Mouse (Mus musculus) inflammation-experienced regulatory T-cells, adult 6 months (primary cell): Measurements from ENCODE around the gene Pmel. TPM values are rescaled to one million over a fixed set of nuclear protein-coding genes. Genes with fewer than 3 reads are reported as not detected.

Experiments used
- ATAC-seq: one replicate; pipeline ENCODE4 v1.8.0; 2017
- polyA plus RNA-seq, 3 experiments: library from polyadenylated mRNA; unstranded; fragments of 100-300 nt; shearing (Covaris generic); gene quantifications; one replicate each; pipeline ENCODE4 v1.2.1; 2017

Pmel gene
- 1 to 10 TPM; 4.2 to 5.4 (median 4.3) TPM for polyA plus RNA-seq

DNA sequence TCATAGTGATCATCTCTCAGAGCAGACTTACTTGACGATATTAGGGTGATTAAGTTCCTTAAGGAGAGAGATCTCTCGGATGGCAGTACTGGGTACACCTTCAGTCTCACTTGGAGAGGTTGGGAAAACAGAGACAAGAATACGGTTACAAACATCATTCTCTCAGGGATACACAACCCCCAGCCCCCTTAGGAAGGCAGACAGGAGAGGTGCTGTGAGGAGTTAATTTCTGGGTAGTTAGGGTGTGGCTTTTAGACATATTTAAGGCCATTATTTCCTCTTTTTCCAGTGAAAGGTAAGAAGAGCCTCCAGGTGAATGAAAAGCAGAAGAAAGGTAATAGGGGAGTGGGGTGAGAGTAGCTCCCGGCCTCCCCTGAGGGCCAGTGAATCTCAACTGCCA lies at the start of gene Pmel:
Gene Pmel (plus strand): TSS at position 301 of the 400 bp plus-strand sequence.
- ATAC-seq: no peak

DNA sequence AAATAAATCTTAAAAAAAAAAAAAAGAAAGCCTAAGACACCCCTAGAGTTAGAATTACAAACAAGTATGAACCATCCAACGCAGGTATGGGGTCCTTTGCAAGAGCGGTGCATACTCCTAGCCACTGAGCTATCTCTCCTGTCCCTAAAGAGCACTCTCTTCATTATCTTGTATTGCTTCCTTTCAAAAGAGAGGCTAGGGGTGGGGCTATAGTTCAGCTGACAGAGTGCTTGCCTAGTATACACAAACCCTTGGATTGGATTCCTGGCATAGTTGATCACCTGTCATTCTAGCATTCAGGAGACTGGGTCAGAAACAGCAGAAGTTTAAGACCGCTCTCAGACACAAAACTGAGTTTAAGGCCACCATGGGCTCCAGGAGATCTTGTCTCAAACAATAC lies 48.7 kb upstream of the Pmel start:
- no peak for ATAC-seq

DNA sequence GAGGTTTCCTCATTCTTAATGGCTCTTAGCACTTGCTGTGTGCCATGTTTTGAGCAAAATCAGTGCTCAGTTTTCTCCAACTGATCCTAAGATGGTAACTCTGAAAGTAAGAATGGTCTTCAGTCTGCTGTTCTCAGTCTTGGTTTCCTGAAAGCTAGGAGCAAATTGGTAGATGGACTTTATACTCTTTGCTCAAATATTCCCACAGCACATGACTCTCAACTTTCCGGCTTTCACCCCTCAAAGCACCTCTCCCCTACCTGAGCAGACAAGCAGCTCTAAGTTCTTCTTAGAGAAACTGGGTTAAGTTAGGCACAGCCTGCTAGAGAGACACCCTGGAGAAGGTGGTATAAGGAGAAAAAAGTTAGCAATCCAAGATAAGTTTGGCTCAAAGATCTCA lies 47.3 kb upstream of the Pmel start:
- ATAC-seq: no peak

DNA sequence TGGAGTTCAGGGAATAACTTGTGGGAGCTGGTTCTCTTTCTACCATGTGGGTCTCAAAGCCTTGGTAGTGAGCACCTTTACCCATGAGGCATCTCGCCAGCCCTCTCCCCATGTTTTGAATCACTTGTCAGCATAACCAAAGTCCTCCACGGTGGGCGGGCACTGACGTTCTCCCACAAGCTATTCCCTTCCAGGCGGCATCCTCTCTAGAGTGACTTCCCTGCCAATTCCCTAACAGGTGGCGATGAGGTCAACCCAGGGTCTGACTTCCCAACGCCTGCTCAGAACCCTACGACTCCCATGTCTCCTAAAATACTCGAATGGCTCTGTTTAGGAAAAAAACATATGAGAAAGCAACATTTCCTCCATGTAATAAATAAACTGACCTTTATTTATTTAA lies 46.2 kb upstream of the Pmel start:
- ATAC-seq: no peak

DNA sequence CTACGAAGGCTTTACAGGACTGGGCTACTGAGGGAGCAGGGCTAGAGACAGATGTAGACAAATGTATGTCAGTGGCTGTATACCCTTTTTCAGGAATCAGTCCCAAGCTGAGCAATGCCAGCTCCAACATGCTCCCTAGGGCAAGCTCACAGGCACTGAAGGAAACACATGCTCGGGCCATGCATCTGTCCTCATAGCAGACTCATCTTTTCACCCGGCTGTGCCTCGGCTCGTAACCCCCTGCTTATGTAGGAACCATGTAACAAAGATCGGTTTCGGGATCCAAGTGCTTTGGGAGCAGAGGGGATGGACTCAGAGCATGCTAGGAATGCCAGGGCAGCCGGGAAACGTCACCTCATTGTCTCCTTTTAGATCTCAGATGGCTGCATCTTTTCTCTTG lies 44.5 kb upstream of the Pmel start:
- ATAC-seq: no peak

DNA sequence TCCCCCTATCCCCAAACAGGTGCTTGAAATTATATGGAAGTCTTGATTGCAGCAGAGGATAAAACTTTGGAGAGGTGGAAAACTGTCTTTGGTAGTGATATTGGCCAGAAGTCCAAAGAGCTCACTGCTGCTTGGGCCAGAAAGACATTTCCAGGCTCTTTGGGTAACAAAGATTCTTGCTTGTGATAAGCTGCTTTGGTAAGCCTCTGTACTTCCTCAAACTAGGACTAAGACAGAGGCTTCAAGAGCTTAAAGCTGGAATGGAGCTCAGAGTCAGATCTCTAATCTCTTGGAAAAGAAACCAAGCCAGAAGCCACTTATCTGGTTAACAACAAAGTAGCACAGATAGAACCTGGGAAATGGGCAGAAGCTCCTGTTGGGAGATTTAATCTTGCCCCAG lies 41.5 kb upstream of the Pmel start:
- no peak for ATAC-seq

DNA sequence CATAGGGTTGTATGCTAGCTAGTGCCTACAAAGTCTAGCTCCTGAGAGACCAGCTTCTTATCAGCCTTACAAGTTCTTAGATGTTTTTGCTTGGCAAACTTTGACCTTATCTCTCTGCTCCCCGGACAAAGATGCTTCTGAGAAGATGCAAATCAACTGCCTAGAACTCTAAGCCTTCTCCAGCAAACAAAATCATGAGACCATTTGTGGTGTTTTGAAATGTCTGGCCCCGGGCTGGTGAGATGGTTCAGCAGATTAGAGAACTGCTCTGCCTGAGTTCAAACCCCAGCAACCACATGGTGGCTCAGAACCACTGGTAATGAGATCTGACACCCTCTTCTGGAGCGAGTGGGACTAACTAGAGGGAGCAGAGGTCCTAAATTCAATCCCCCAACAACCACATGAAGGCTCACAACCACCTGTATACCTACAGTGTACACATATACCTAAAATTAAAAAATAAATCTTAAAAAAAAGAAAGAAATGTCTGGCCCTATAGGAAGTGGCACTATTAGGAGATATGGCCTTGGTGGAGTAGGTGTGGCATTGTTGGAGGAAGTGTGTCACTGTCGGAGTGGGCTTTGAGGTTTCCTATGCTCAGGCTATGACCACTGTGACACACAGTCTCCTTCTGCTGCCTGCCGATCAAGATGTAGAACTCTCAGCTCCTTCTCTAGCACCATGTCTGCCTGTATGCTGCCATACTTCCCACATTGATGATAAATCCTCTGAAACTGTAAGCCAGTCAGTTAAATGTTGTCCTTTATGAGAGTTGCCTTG lies 40.4 kb upstream of the Pmel start:
- peak; percentile 35 for ATAC-seq

DNA sequence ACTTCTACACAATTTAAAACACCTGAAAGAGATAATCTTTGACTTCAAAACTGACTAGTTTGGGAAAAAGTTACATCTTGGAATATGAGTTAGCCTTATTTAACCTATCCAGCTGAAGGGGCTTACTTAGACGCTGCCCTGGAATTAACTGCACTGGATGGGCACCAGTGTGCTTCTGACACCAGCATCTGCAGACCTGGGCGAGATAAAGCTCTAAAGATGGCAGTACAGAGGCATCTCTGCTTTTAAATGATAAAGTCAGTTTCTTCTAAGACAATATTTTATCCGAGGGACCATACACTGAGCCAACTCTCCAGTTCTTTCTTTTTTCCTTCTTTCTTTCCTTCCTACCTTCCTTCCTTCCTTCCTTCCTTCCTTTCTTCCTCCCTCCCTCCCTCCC lies 39.2 kb upstream of the Pmel start:
- ATAC-seq: no peak

DNA sequence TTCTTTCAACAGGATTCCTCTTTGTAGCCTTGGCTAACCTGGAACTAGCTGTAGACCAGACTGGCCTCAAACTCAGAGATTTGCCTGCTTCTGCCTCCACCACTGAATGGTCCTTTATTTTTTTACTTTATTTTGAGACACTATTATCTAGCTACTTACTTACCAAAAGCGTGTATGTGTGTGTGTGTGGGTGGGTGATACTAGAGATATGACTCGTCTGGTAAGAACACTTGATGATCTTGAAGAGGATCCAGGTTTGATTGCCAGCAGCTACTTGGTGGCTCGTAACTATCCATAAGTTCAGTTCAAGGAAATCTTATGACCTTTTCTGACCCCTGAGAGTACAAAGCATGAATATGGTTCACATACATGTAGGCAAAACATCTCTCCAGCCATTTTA lies 38.7 kb upstream of the Pmel start:
- no peak for ATAC-seq

DNA sequence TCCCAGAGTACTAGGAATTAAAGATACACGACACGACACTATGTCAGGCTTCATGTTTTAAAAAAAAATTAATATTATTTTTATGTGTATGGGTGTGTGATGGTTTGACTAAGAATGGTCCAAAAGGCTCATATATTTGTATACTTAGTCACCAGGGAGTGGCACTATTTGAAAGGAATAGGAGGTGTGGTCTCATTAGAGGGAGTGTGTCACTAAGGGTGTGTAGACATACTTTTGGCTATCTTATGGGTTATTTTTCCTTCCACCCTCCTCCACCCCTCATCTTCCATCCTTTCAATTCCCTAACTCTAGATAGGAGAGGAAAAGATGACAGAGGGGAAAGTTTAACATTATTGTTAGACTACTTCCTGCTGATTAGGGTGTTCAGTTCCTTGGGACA lies 38.2 kb upstream of the Pmel start:
- ATAC-seq: no peak

DNA sequence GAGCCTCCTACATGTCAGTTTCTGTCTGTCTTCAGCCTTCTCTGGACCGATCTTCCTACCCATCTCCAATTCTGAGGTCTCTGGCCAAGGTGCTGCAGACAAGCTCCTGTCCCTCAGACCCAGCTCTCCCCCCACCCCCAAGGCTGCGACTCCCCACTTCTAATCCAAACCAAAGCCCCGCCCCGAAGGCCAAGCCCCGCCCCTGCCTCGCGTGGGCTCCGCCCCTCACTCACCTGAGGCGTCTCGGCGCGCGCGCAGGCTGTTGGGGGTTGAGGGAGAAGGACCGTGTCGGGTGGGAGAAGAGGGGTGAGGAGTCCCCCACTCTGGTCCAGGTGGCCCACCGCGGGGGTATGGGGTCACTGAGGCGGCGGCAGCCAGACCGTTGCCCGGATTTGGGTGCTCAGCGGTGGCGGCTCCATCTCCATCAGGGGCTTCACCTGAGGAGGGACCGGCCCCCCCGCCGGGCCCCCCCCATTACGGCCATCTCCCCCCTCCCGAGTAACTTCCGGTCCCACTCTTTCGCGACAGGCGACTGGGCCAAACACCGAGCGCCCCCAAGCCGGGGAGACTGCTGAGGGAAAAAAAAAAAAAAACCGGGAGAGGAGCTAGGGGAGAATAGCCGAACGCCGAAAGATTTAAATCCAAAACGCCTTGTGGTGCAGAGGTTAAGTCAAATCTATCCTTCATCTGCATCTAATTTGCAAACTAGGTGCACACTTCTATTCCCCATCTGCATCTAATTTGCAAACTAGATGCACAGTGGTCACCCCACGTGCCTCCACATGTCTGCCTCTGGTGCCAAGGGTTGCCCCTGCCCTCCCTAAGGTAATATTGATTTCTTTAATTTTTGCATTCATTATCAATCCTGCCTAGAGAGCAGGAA lies 35.0 kb upstream of the Pmel start:
- peak; percentile 20 for ATAC-seq

DNA sequence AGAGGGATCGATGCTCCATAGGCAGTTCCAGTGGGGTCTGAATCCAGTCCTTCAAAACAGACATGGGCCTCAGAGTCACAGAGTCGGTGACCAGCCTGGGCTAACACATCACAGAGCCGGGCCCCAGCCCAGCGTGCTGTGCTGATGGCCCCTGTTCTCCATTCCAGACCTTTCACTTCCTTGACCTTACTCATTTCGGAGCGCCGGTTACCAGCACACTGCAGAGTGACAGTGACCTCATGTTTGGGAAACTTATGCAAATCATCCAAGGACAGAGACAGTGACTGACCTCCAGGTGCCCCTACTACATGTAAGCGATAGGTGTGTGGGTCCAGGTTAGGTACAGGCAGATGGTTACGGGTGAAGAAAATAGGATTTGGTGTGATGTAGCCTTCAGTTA lies 32.8 kb upstream of the Pmel start:
- ATAC-seq: no peak

DNA sequence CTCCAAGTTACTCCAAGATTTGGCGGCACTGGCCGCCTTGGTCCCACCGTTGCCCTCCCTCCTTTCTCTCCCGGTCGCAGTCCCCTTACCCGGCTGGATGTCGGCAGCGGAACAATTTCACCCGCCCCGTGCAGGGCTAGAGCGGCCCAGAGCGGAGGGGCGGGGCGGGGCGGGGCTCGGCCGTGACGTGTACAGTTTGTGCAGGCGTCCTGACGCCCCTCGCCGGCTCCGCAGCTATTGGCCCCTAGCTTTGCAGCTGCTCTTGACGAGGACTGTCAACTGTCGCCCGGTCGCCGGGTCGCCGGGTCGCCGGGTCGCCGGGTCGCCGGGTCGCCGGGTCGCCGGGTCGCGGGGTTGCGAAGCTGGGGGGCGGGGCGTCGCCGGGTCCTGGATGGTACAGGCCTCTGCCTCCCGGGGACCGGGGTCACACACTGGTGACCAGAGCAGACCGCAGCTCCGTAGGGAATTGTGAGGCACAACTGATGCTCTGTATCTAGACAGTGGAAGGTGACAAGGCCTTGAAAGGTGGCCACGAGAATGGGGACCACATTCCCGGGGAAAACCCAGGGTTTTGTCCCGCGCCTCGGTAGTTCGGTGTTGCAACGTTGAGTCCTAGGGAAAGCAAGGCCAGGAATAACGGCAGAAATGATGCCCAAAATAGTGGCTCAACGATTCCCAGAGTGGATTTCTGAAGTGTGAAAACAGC lies 30.1 kb upstream of the Pmel start, which contains the start of gene Suox:
Gene Suox (minus strand): TSS at position 311 of the 706 bp plus-strand sequence.
- peak; percentile 85 for ATAC-seq

DNA sequence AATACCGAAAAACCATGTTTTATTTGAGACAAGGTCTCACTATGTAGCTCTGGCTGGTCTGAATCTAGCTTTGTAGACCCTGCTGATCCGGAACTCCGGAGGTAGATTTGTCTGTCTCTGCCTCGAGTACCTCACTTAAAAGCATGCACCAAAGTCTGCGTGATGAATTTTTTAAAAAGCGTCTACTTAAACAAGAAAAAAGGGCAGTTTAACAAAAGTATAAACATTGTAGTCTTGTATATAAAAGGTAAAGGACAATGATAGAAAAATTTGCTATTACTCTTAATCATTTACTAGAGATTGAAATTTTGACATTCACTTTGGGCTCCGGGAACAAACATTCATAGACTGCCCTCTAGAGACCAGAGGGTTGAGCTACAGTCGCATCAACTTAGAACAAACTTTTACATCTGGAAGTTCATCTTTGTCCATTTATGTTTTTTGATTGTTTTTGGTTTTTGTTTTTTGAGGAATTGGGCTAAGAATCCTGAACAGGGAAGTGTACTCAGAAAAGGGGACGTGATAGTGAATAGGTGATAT lies 29.5 kb upstream of the Pmel start:
- peak; percentile 55 for ATAC-seq

DNA sequence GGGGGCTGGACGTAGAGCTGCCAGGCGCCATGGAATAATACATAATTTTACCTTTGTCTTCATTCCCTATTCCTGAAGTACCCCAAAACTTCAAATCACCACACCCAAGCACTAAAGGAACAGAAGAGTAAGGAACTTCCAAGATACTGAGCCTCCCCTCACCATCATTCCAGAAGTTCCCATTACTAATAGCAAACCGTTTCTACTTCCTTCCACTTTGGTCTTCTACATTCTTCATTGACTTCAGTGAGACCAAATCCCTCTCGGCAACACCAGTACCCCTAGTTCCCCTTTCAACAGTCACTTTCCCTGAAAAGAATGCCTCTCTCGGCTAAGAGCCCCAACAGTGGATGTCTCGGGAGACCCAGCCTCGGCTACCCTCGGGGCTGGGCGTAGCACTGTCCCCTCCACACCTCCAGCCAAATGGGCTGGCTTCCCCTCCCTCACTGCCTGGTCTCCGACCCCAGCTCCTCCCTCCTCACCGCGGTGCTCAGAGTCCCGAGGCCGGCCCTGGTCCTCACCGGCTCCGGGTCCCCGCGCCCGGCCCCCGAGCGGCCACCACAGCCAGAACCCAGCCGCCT lies 8.5 kb upstream of the Pmel start:
- no peak for ATAC-seq

DNA sequence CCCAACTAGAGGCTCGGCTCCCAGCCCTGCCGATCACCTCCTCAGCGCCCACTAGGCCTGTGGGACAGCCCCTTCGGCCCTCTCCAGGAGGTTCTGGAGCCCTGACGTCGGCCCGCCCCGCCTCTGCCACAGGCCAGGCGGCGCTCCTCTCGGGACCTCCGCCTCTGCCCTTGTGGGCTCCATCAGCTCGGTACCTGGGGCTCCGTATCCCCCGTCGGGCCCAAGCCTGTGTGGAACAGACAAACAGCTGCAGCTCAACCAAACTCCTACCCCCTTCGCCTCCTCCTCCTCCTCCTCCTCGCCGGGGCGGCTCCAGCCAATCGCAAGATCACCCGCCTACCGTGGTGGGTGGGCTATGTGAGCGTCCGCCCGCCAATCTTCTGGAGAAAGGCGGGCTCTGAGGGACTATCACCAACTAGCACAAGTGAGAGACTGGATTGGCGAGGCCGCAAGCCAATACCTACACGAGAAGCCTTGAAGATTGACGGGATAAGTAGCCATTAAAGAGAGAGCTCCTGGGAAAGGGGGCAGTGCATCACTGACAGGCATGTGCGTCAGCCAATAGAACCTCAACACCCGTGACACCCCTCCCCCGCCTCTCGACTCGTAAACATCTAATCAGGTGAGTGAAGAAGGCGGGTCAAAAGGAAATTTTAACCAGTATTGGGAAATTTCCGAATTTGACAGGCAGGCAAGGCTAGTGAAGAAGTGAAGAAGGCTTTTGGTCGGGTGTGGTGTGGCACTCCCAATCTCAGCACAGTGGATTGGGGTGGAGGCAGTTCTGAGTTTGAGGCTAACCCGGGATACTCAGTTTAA lies 7.8 kb upstream of the Pmel start, which contains the start of gene Rab5b:
Gene Rab5b (minus strand): TSS at position 273 of the 816 bp plus-strand sequence.
- ATAC-seq: peak; percentile 99

DNA sequence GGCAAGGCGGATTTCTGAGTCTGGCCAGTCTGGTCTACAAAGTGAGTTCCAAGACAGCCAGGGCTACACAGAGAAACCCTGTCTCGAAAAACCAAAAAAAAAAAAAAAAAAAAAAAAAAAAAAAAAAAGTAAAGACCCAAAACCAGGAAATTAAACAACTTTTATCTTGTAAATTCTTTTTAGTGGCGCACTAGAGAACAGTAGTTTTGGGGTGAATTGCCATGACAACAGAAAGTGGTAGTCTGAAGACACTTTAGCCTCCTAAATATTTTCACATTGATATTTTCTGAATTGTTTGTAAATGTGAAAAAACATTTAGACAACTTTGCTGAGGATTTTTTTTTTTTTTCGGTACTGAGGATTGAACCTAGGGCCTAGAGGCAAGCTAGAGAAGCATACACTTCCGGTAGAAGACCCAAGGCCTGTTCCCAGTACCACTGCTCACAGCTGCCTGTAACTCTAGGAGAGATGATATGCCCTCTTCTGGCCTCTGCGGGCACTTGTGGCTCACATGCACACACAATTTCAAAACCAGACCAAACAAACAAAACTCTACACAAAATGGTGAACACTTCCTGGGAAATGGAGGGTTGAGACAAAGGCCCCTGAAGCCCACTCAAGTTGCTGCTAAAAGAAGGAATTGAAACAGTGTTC lies 6.8 kb upstream of the Pmel start:
- ATAC-seq: no peak

DNA sequence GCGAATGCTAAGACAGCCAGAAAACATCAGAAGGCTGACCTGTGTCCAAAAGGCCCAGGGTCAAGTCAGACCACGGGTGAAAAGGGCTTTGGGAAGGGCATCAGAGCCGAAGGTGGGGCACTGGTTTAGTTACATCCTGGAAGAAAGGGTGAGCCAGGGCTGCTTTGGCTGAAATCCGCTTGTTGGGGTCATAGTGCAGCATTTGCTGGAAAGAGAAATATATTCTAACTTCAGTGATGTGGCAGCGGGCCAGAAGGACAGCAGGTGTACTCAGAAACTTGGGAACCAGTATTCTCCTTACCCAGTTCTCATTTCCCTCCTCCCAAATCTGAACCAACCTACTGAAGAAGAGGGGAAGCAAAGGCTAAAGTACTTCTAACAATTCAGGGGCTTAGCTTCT lies 5.0 kb upstream of the Pmel start:
- no peak for ATAC-seq

DNA sequence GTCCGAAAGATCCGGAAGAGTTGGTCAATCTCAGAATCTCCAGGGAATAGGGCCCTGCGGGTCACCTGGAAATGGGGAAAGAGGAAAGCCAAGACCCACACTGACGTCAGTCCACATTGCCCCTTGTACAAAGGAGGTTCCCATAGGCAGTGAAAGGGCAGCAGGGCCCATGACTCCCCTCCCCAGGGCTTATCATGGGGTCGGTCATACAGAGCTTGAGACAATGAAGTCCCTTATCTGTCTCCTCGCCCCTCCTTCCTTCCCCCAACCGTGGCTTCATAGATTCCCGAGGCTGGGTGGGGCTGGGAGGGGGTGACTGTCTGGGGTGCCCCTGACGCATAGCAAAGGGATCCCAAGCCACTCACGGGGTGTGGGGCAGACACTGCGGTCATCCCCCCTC lies 4.4 kb upstream of the Pmel start:
- ATAC-seq: no peak

DNA sequence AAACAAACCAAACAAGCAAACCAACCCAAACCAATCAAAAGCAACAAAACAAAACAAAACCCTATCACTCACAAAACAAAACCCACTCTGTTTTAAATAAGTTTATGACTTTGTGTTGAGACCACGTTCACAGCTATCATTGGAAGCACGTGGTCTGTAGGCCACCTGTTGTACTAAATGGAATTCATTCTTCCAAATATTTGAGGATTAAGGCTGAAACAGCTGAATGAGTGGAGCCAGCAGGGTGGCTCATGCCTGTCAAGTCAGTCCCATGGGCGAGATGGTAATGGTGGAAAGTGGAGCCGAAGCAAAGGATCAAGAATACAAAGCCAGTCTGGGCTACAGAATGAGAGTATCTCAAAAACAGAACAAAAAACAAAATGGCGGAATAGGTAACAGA lies 3.3 kb upstream of the Pmel start:
- ATAC-seq: no peak
